Mouse (Mus musculus) kidney, postnatal 0 days (tissue): ENCODE measurements around the gene Axdnd1. TPM values are rescaled to one million over a fixed set of nuclear protein-coding genes. Genes with fewer than 3 reads are reported as not detected.

Experiments
- ATAC-seq: fragments of 200-750 bp; cut with Nextera tagmentation; replicated peaks from 2 replicates; pipeline ENCODE4 v1.8.0; 2017; ENCODE audit warnings: low read depth, moderate number of reproducible peaks, moderate TSS enrichment, moderate library complexity; ENCODE audit not compliant: low FRiP score
- DNase-seq: peaks from one replicate; pipeline ENCODE4 v3.0.0-alpha.2; 2016; ENCODE audit warnings: low spot score
- H3K27ac ChIP-seq: fragments of 300-500 bp; sonication (generic); 2 replicates; pipeline ENCODE4 v1.5.1; 2014; ENCODE audit warnings: mild to moderate bottlenecking
- H3K27me3 ChIP-seq: fragments of 300-500 bp; sonication (generic); 2 replicates; pipeline ENCODE4 v1.6.1; 2014; ENCODE audit warnings: low read length, mixed read lengths; ENCODE audit not compliant: insufficient read depth
- H3K36me3 ChIP-seq: fragments of 300-500 bp; sonication (generic); 2 replicates; pipeline ENCODE4 v1.6.1; 2014; ENCODE audit warnings: low read length, mixed read lengths; ENCODE audit not compliant: insufficient read depth
- H3K4me1 ChIP-seq: fragments of 300-500 bp; sonication (generic); replicated peaks from 2 replicates; pipeline ENCODE4 v1.6.1; 2014; ENCODE audit warnings: antibody characterized with exemption, low read length, mixed read lengths; ENCODE audit not compliant: insufficient read depth
- H3K4me2 ChIP-seq: fragments of 300-500 bp; sonication (generic); 2 replicates; pipeline ENCODE4 v1.6.1; 2014; ENCODE audit warnings: mild to moderate bottlenecking, low read length, moderate library complexity, mixed read lengths
- H3K4me3 ChIP-seq: fragments of 300-500 bp; sonication (generic); replicated peaks from 2 replicates; pipeline ENCODE4 v1.5.1; 2014; ENCODE audit warnings: low read depth, low read length
- H3K9ac ChIP-seq: fragments of 300-500 bp; sonication (generic); 2 replicates; pipeline ENCODE4 v1.6.1; 2014; ENCODE audit warnings: low read depth, low read length
- H3K9me3 ChIP-seq: fragments of 300-500 bp; sonication (generic); replicated peaks from 2 replicates; pipeline ENCODE4 v1.6.1; 2016; ENCODE audit warnings: low read length, inconsistent platforms, mixed read lengths
- CTCF ChIP-seq: IDR thresholded peaks from 2 replicates; pipeline ENCODE4 v1.5.1; 2016; ENCODE audit warnings: antibody characterized with exemption, low read depth, mild to moderate bottlenecking, moderate library complexity
- WGBS: fragments of 180-500 bp; shearing (Covaris S2); extraction: QIAGEN DNeasy Blood & Tissue Kit; methylation state at CpG from one replicate; pipeline ENCODE4 v1.1.7; 2014; 5-methylcytosine and 5-hydroxymethylcytosine counted together
- polyA plus RNA-seq: library from polyadenylated mRNA; unstranded; fragments of >200 nt; fragmentation: Nextera tagmentation; extraction: Ambion mirVana; gene quantifications from 2 replicates; pipeline ENCODE4 v1.2.1, GENCODE M21; 2015

Gene Axdnd1
- polyA plus RNA-seq, 1 experiment from 2014 or later, result 0.11 TPM

- H3K9me3 ChIP-seq, result no peaks in the 10 kb centered on the region
- H3K4me2 ChIP-seq, result no peak overlapping the region
- ATAC-seq (no peak), DNase-seq (no peak)
- H3K4me3 ChIP-seq, result no peak overlapping the region
- H3K27me3 ChIP-seq, result no peaks in the 10 kb centered on the region
- TF ChIP-seq CTCF, result no peak
- no peaks in the 10 kb centered on the region; the same call in 1 of the 2 replicates for H3K36me3 ChIP-seq
- H3K4me1 ChIP-seq, result 0 out of 2 replicates have a peak, but pooled peaks cover under 1% of the 10 kb centered on the region
- H3K27ac ChIP-seq, result no peak overlapping the region
- WGBS, result 35% methylated on average over 7 of the region's 7 CpGs
- no peak overlapping the region for H3K9ac ChIP-seq
These were observed 33.4 kb upstream of the Axdnd1 start for GRCm38 (mm10) chr1:156454384-156454783.

GRCm38 (mm10) chr1:156453876-156454275 lies 32.9 kb upstream of the Axdnd1 start:
- no peak for ATAC-seq
- TF ChIP-seq CTCF, result no peak
- 45% methylated on average over 10 of the region's 10 CpGs for WGBS

GRCm38 (mm10) chr1:156450478-156450877 lies 29.5 kb upstream of the Axdnd1 start:
- no peak for TF ChIP-seq CTCF
- ATAC-seq (no peak), DNase-seq (no peak)
- H3K9ac ChIP-seq, result no peak overlapping the region
- WGBS, result 52% methylated on average over 4 of the region's 4 CpGs
- H3K4me3 ChIP-seq, result no peak overlapping the region
- H3K27me3 ChIP-seq, result no peaks in the 10 kb centered on the region
- no peak overlapping the region for H3K4me2 ChIP-seq
- no peaks in the 10 kb centered on the region for H3K36me3 ChIP-seq
- no peaks in the 10 kb centered on the region for H3K4me1 ChIP-seq
- no peak overlapping the region for H3K27ac ChIP-seq
- H3K9me3 ChIP-seq, result no peaks in the 10 kb centered on the region

More at GRCm38 (mm10) chr1:156453876-156454275, 32.9 kb upstream of the Axdnd1 start:
- H3K9ac ChIP-seq, result no peak overlapping the region
- no peak overlapping the region for H3K4me3 ChIP-seq
- H3K4me1 ChIP-seq, result no peaks in the 10 kb centered on the region
- no peaks in the 10 kb centered on the region for H3K27me3 ChIP-seq
- H3K9me3 ChIP-seq, result no peaks in the 10 kb centered on the region
- no peak overlapping the region for H3K4me2 ChIP-seq
- H3K27ac ChIP-seq, result no peak overlapping the region
- no peaks in the 10 kb centered on the region; the same call in 1 of the 2 replicates for H3K36me3 ChIP-seq
- DNase-seq, result no peak

GRCm38 (mm10) chr1:156449691-156450090 lies 28.7 kb upstream of the Axdnd1 start:
- no peak for ATAC-seq
- H3K4me2 ChIP-seq, result peak overlapping the region; percentile 27
- 31% methylated on average over 17 of the region's 17 CpGs for WGBS

GRCm38 (mm10) chr1:156449089-156449488 lies 28.1 kb upstream of the Axdnd1 start:
- Histone ChIP-seq H3K27me3 (no peaks in the 10 kb centered on the region), H3K9ac (no peak overlapping the region), H3K4me2 (peak overlapping the region; percentile 27), H3K4me3 (no peak overlapping the region), H3K36me3 (peaks cover 3% of the 10 kb centered on the region; the same call in 1 of the 2 replicates), H3K27ac (no peak overlapping the region), H3K4me1 (no peaks in the 10 kb centered on the region), H3K9me3 (no peaks in the 10 kb centered on the region)
- DNase-seq (peak; percentile 35), ATAC-seq (no peak)
- 57% methylated on average over 7 of the region's 7 CpGs for WGBS
- no peak for TF ChIP-seq CTCF

More at GRCm38 (mm10) chr1:156449691-156450090, 28.7 kb upstream of the Axdnd1 start:
- Histone ChIP-seq H3K27ac (no peak overlapping the region), H3K9me3 (no peaks in the 10 kb centered on the region), H3K27me3 (no peaks in the 10 kb centered on the region), H3K9ac (no peak overlapping the region), H3K4me1 (no peaks in the 10 kb centered on the region), H3K4me3 (no peak overlapping the region), H3K36me3 (peaks cover 3% of the 10 kb centered on the region; the same call in 1 of the 2 replicates)
- TF ChIP-seq CTCF, result no peak
- DNase-seq, result peak; percentile 45

- Histone ChIP-seq H3K9ac (no peak overlapping the region), H3K4me2 (no peak overlapping the region), H3K4me1 (no peaks in the 10 kb centered on the region), H3K36me3 (peaks cover 14% of the 10 kb centered on the region; the same call in 1 of the 2 replicates), H3K4me3 (no peak overlapping the region), H3K9me3 (no peaks in the 10 kb centered on the region), H3K27me3 (no peaks in the 10 kb centered on the region), H3K27ac (no peak overlapping the region)
- TF ChIP-seq CTCF, result no peak
- DNase-seq (no peak), ATAC-seq (no peak)
- WGBS, result 98% methylated on average over 1 of the region's 1 CpGs
These were observed 24.1 kb upstream of the Axdnd1 start for GRCm38 (mm10) chr1:156445049-156445448.

GRCm38 (mm10) chr1:156442776-156443175 lies 21.8 kb upstream of the Axdnd1 start:
- Histone ChIP-seq H3K27me3 (no peaks in the 10 kb centered on the region), H3K36me3 (peaks cover 29% of the 10 kb centered on the region; the same call in 1 of the 2 replicates), H3K9ac (no peak overlapping the region), H3K4me1 (no peaks in the 10 kb centered on the region), H3K9me3 (no peaks in the 10 kb centered on the region), H3K4me2 (no peak overlapping the region), H3K27ac (no peak overlapping the region), H3K4me3 (no peak overlapping the region)
- TF ChIP-seq CTCF, result no peak
- ATAC-seq, result no peak
- 80% methylated on average over 6 of the region's 6 CpGs for WGBS
- no peak for DNase-seq
